Mouse (Mus musculus) adrenal gland, postnatal 36 days (tissue): Measurements from ENCODE around the gene Axl. TPM values are rescaled to one million over a fixed set of nuclear protein-coding genes. Genes with fewer than 3 reads are reported as not detected.
A peak's percentile ranks its signal among the peaks of the same experiment; 100 is the strongest.
"Not testable (repeated sequence)": the region's sequence is repeated elsewhere in the genome, so short reads cannot be mapped to it uniquely, and the experiment has no call there.

Experiments
- DNase-seq, 2 experiments: peaks; one replicate each; pipeline ENCODE4 v3.0.0; 2021; ENCODE audit warnings: mixed read lengths in 1 of 2
- total RNA-seq, 2 experiments: library from RNA; stranded (reverse); gene quantifications; 2 replicates each; pipeline ENCODE4 v1.2.3; 2021

Gene Axl
- total RNA-seq, 2 experiments from 2014 or later = 50.7 to 63.4 TPM

- DNase-seq = no peak
Measured at GRCm38 (mm10) chr7:25794775-25795174, 6.3 kb upstream of the Axl start.

- peak; percentile 49 to 63 for DNase-seq
Measured at GRCm38 (mm10) chr7:25793679-25794078, 5.2 kb upstream of the Axl start.

DNA sequence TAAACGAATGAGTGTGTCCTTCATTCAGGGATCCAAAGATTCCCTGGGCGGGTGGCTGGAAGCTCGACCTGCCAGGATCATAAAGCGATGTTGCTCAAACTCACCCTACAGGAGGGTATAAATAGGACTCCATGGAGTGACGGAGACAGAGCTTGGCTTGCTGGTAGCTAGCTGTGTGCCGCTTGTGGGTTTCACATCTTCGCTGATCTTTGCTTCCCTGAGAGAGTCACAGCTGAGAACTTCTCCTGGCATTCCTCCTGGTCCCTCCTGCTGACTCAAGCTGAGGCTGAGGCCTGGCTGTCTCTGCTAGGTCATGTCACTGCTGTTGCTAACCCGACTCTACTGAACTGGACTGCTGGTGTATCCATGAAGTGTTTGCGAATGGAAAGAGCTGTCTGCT lies 4.5 kb upstream of the Axl start:
- DNase-seq = not testable (repeated sequence)

DNA sequence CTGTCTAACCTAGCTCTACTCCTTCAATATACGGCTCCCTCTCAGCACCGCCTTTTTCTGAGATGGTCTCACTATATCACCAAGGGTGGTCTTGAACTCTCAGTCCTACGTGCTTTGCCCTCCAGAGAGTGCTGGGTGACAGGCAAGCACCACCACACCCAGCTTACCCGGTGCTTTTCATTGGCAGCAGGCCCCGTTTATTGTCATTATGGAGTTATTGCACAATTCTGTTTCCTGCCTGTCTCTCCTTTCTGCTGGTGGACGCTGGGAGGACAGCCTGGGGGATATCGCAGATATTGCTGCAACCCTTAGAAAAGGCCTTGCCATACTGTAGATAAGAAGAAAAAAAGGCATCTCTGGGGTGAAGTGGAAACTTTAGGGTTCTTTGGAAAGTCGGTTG lies 2.1 kb upstream of the Axl start:
- DNase-seq = peak in 1 of 2 experiments; percentile 31

DNA sequence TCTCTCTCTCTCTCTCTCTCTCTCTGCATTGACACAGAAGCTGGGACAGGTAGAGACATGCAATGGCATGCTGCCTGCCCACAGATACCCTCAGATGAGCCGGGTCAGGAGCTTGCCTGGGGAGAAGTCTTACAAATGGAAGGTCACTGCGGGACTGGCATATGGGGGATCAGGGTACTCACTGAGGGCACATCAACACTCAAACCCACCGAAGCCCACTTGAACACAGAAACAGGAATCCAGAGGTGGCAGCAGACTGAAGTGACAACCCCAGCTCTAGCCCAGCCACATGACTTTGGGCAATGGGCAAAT lies 580 bp upstream of the Axl start:
- DNase-seq = no peak

GRCm38 (mm10) chr7:25787456-25788219 lies 867 bp downstream of the Axl start:
- peak in 1 of 2 experiments; percentile 43 for DNase-seq

GRCm38 (mm10) chr7:25786974-25787373 lies 1.5 kb downstream of the Axl start:
- DNase-seq = no peak

GRCm38 (mm10) chr7:25785752-25786151 lies 2.8 kb downstream of the Axl start:
- no peak for DNase-seq

GRCm38 (mm10) chr7:25784808-25785207 lies 3.7 kb downstream of the Axl start:
- DNase-seq = no peak

GRCm38 (mm10) chr7:25783746-25784145 lies 4.8 kb downstream of the Axl start:
- DNase-seq = no peak

DNA sequence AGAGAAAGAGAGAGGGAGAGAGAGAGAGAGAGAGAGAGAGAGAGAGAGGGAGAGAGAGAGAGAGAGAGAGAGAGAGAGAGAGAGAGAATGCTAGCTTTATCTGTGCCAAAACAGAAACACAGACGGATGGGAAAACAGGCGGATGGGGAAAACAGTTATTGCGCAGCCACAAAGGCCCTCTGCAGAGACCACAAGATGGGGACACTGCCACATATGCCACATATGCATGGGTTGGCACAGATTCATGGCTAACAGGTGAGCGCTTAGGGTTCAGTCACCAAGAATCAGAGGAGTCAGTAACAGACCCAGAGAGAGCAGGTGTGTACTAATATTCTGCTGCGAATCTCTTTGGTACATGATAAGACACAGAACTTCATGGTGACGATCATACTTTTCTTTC lies 5.8 kb downstream of the Axl start:
- no peak for DNase-seq

DNA sequence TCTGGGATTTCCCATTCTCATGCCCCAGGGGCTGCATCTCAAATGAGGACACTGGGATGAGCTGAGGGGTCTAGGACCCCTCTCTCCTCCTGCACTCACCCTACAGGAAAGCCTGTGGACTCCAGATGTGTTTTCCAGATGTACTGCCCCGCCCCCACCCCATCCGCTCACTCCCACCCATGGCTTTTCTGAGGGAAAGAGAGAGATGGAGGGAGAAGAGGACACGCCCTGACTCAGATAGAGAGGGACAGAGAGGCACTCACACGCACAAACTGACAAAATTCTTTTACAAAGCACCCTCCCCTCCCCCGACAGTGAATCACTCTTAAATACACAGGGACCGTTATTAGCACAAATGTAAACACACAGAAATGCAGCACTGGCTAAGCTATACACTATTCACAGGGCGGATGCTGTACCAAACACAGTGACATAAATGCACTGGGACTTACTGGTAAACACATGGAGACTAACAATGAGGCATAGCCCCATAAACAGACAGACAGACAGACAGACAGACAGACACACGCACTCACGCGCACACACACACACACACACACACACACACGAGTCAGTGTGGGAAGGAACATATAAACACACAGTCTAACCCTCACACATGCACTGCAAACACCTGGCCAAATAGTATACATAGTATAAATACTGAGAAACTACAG lies 6.4 kb downstream of the Axl start:
- peak in 1 of 2 experiments; percentile 31 for DNase-seq

- DNase-seq = peak; percentile 53 to 74
Measured at GRCm38 (mm10) chr7:25781321-25781936, 7.1 kb downstream of the Axl start.

GRCm38 (mm10) chr7:25780753-25781152 lies 7.8 kb downstream of the Axl start:
- no peak for DNase-seq

DNA sequence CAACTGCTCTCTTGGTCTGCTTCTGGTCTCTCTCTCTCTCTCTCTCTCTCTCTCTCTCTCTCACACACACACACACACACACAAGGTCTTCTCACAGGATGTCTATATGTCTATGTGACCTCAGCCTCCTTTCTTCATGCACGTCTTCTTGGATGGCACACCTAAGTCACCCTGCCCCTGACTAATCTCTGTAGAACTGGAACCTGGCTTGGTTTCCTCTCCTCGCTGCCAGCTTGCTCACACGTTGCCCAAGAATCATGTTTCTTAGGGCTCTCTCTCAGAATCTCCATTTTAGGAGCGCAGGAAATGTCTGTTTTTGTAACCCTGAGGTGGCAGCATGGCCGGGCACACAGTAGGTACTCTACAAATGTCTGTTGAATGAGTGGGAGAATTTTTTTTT lies 8.5 kb downstream of the Axl start:
- no peak for DNase-seq

GRCm38 (mm10) chr7:25768229-25768628 lies 20.3 kb downstream of the Axl start:
- DNase-seq = no peak

- no peak for DNase-seq
Measured at GRCm38 (mm10) chr7:25766108-25766507, 22.4 kb downstream of the Axl start.

GRCm38 (mm10) chr7:25764221-25764620 lies 24.3 kb downstream of the Axl start:
- no peak for DNase-seq

DNA sequence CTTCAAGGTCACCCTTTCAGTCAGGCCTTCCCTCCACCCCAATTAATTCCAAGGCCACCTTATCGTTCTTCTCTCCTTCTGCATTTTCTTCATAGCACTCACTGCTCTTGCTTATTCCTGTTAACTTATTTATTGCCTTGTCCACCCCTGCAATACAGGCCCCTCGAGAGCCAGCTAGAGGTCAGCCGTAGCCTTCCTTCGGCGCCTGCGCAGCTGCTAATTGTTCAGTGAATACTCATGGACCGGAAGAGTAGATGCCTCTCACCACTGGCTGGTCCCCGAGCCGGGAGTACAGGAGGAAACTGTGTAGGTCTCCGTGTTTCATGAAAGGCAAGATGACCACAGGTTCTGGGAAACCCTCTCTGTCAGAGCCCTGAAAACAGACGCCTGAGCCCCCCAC lies 24.8 kb downstream of the Axl start:
- peak; percentile 28 to 35 for DNase-seq

DNA sequence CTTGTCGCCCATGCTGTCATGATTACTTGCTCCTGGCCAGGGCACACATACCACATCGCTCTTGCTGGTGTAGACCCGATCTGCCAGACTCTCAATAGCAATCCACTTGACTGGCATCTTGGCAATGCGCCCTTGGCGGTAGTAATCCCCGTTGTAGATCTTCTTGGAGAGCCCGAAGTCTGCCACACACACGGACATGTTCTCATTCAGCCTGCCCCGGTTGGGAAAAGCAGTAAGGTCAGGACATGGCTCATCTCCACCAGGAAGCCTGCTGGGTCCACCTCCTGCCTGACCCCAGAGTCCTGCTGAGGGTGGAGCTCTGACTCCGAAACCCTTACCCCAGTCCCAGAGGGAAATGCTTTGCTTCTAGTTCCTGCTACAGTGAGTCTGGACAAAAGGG lies 27.2 kb downstream of the Axl start:
- DNase-seq = peak in 1 of 2 experiments; percentile 18

- peak; percentile 93 to 97 for DNase-seq
Measured at GRCm38 (mm10) chr7:25756011-25756410, 32.5 kb downstream of the Axl start.

GRCm38 (mm10) chr7:25755468-25755833 lies 33.1 kb downstream of the Axl start:
- DNase-seq = peak; percentile 50 to 69

- DNase-seq = peak; percentile 98
Measured at GRCm38 (mm10) chr7:25754738-25755467, 33.6 kb downstream of the Axl start, which contains the start of gene Hnrnpul1. TSS of gene Hnrnpul1 (minus strand) at chr7:25754757.
